Mouse (Mus musculus) heart, embryonic 10.5 days (tissue): ENCODE results near the gene Gm21887. TPM values are rescaled to one million over a fixed set of nuclear protein-coding genes. Genes with fewer than 3 reads are reported as not detected.
"Not testable (repeated sequence)": the region's sequence is repeated elsewhere in the genome, so short reads cannot be mapped to it uniquely, and the experiment has no call there.

Source experiments
- DNase-seq: peaks from one replicate; pipeline ENCODE4 v3.0.0-alpha.2; 2017; ENCODE audit warnings: low spot score
- H3K27ac ChIP-seq: fragments of 300-500 bp; sonication (generic); 2 replicates; pipeline ENCODE4 v1.5.1; 2016; ENCODE audit warnings: mild to moderate bottlenecking
- H3K27me3 ChIP-seq: fragments of 300-500 bp; sonication (generic); 2 replicates; pipeline ENCODE4 v1.6.1; 2016; ENCODE audit warnings: mild to moderate bottlenecking; ENCODE audit not compliant: poor library complexity, insufficient read depth, severe bottlenecking
- H3K36me3 ChIP-seq: fragments of 300-500 bp; sonication (generic); 2 replicates; pipeline ENCODE4 v1.6.1; 2016; ENCODE audit warnings: mild to moderate bottlenecking, moderate library complexity
- H3K4me1 ChIP-seq: fragments of 300-500 bp; sonication (generic); 2 replicates; pipeline ENCODE4 v1.6.1; 2016; ENCODE audit warnings: mild to moderate bottlenecking
- H3K4me3 ChIP-seq: fragments of 300-500 bp; sonication (generic); 2 replicates; pipeline ENCODE4 v1.5.1; 2016; ENCODE audit warnings: mild to moderate bottlenecking, moderate library complexity
- H3K9me3 ChIP-seq: fragments of 300-500 bp; sonication (generic); 2 replicates; pipeline ENCODE4 v1.6.1; 2016; ENCODE audit warnings: mild to moderate bottlenecking, moderate library complexity
- WGBS: fragments of 180-500 bp; shearing (Covaris S2); methylation state at CpG from one replicate; pipeline ENCODE4 v1.1.7; 2016; 5-methylcytosine and 5-hydroxymethylcytosine counted together
- polyA plus RNA-seq: library from polyadenylated mRNA; unstranded; fragments of >200 nt; fragmentation: Nextera tagmentation; extraction: Ambion mirVana; gene quantifications from 2 replicates; pipeline ENCODE4 v1.2.1, GENCODE M21; 2016

Gene Gm21887
- polyA plus RNA-seq, 1 experiment from 2014 or later: 172 TPM

DNA sequence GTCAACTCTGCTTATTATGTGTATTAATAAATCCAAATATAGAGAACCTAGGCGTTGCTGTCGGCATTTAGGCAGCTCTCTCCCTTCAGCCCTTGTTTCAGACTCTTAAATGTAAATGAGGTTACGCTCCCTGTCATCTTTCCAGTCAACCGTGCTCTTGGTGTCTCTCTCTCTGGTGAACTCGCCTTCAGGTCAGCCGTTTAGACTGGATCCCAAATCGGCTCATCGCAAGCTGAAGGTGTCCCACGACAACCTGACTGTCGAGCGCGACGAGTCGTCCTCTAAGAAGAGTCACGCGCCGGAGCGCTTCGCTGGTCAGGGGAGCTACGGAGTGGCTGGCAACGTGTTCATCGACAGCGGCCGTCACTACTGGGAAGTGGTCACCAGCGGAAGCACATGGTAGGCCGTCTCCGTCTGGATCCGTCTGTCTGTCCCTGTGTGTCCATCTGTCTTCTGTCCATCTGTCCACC lies 22.1 kb upstream of the Gm21887 start:
- Histone ChIP-seq H3K9me3 (peaks cover 62% of the 10 kb centered on the region), H3K36me3 (peaks cover 64% of the 10 kb centered on the region)
- not testable (repeated sequence) for H3K4me3 ChIP-seq, H3K27ac ChIP-seq, H3K27me3 ChIP-seq, H3K4me1 ChIP-seq
- peak; percentile 83 for DNase-seq
- 85% methylated on average over 28 of the region's 28 CpGs for WGBS

DNA sequence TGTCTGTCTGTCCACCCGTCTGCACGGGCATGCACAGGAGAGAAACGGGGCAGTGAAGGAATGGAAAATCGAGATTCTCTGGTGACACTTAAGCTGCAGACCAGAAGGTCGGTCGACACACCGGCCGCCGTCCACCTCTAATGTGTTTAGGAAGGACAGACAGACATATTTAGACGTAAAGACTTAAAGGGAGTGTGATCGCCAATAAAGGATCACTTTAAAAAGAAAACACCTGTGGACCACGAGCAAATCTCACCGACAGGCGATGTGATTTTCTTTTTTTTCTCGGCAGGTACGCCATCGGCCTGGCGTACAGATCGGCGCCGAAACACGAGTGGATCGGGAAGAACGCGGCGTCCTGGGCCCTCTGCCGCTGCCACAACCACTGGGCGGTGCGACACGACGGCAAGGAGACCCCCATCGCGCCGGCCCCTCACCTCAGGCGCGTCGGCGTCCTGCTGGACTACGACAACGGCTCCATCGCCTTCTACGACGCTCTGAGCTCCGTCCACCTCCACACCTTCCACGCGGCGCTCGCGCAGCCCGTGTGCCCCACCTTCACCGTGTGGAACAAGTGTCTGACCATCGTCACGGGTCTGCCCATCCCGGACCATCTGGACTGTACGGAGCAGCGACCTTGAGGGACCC lies 20.8 kb upstream of the Gm21887 start:
- not testable (repeated sequence) for H3K27ac ChIP-seq, H3K4me1 ChIP-seq, H3K4me3 ChIP-seq, H3K27me3 ChIP-seq
- H3K36me3 ChIP-seq: peaks cover 52% of the 10 kb centered on the region
- 90% methylated on average over 56 of the region's 56 CpGs for WGBS
- DNase-seq: peak; percentile 82
- H3K9me3 ChIP-seq: peaks cover 49% of the 10 kb centered on the region

DNA sequence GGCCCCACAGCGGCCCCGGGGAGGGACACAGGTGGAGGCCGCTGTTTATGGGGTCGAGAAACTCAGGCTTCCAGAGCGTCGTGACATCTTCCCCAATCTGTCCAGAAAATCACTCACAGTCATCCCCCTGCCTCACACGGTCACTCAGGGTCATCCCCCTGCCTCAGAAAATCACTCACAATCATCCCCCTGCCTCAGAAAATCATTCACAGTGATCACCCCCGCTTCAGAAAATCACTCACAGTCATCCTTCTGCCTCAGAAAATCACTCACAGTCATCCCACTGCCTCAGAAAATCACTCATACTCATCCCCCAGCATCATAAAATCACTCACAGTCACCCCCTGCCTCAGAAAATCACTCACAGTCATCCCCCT lies 20.3 kb upstream of the Gm21887 start:
- 85% methylated on average over 8 of the region's 8 CpGs for WGBS
- H3K36me3 ChIP-seq: peaks cover 47% of the 10 kb centered on the region
- H3K4me1 ChIP-seq, H3K27me3 ChIP-seq, H3K4me3 ChIP-seq, H3K27ac ChIP-seq: not testable (repeated sequence)
- DNase-seq: peak; percentile 88
- peaks cover 44% of the 10 kb centered on the region for H3K9me3 ChIP-seq

DNA sequence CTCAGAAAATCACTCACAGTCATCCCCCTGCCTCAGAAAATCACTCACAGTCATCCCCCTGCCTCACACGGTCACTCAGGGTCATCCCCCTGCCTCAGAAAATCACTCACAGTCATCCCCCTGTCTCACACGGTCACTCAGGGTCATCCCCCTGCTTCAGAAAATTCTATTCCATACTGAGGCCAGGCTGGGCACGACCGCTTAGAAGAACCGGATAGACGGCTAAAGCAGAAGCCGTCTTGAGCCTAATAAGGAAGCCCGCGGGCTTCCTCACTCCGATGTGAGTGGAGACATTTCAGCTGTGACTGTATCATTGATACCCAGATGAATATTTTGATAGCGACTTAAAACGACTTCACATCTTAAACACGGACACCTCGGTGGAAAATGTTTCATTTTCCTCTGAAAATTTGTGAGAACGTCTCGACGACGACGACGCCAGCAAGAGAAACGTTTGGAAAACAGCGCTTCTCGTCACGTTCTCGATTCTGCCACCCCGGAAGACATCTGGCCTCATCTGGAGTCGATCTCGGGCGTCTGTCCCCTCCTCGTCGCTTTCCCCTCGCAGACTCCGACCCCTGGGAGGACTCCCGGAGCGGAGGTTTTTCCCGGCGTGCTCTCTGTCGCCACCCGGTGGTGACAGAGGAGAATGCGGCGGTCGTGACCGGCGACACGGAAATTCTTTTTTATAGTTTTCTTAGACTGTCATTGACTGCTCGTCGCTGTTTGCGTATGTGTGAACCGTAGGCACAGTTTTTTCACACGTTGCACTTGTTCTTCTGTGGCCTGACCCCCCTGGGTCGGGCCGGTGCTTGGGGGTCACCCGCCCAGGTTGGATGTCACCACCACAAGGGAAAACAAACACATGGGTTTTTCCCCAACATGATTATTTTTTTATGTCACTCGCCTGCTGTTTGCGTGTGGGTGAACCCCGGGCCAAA lies 19.5 kb upstream of the Gm21887 start:
- H3K27ac ChIP-seq, H3K4me1 ChIP-seq, H3K4me3 ChIP-seq, H3K27me3 ChIP-seq: not testable (repeated sequence)
- 75% methylated on average over 56 of the region's 56 CpGs for WGBS
- DNase-seq: peak; percentile 81
- Histone ChIP-seq H3K9me3 (peaks cover 37% of the 10 kb centered on the region), H3K36me3 (peaks cover 39% of the 10 kb centered on the region)

DNA sequence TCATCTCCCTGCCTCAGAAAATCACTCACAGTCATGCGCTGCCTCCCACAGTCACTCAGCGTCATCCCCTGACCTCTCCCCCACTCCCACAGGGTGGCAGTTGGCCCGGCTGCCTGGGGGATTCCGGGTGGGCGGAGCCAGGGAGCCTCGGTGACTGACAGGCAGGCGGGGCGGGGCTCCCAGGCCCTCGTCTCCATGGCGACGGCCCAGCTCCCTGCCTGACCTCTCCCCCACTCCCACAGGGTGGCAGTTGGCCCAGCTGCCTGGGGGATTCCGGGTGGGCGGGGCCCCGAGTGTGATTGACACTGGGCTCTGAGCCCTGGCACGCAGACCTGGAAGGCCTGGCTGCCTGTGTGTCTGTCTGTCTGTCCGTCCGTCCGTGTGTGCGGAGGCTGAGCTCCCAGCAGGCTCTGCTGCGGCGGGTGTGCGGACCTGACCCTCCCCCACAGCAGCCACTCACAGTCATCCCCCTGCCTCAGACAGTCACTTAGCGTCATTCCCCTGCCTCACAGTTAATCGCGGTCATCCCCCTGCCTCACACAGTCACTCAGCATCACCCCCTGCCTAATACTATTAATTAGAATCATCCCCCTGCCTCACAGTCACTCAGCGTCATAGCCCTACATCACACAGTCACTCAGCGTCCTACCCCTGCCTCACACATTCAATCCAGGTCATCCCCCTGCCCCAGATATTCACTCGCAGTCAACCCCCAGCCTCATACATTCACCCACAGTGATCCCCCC lies 18.2 kb upstream of the Gm21887 start:
- not testable (repeated sequence) for DNase-seq, H3K4me1 ChIP-seq, H3K4me3 ChIP-seq, H3K27ac ChIP-seq, H3K27me3 ChIP-seq
- Histone ChIP-seq H3K9me3 (peaks cover 29% of the 10 kb centered on the region), H3K36me3 (peaks cover 31% of the 10 kb centered on the region)
- WGBS: 23% methylated on average over 20 of the region's 28 CpGs

DNA sequence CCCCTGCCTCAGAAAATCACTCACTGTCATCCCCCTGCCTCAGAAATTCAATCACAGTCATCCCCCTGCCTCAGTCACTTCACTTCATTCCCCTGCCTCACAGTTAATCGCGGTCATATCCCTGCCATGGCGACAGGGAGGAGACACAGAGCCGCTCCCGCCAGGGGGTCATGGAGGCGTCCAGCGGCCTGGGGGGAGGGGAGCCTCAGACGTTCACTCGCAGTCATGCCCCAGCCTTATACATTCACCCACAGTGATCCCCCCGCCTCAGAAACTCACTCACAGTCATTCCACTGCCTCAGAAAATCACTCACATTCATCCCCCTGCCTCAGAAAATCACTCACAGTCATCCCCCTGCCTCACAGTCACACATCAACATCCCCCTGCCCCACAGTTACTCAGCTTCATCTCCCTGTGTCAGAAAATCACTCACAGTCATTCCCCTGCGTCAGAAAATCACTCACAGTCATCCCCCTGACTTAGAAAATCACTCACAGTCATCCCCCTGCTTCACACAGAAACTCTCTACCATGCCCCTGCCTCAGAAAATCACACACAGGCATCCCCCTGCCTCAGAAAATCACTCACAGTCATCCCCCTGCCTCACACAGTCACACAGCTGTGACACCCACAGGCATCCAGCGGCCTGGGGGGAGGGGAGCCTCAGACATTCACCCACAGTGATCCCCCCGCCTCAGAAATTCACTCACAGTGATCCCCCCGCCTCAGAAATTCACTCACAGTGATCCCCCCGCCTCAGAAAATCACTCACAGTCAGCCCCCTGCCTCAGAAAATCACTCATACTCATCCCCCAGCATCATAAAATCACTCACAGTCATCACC lies 17.2 kb upstream of the Gm21887 start:
- Histone ChIP-seq H3K36me3 (peaks cover 26% of the 10 kb centered on the region), H3K9me3 (peaks cover 25% of the 10 kb centered on the region)
- H3K27ac ChIP-seq, H3K27me3 ChIP-seq, H3K4me3 ChIP-seq, H3K4me1 ChIP-seq, DNase-seq: not testable (repeated sequence)
- 15% methylated on average over 8 of the region's 15 CpGs for WGBS

DNA sequence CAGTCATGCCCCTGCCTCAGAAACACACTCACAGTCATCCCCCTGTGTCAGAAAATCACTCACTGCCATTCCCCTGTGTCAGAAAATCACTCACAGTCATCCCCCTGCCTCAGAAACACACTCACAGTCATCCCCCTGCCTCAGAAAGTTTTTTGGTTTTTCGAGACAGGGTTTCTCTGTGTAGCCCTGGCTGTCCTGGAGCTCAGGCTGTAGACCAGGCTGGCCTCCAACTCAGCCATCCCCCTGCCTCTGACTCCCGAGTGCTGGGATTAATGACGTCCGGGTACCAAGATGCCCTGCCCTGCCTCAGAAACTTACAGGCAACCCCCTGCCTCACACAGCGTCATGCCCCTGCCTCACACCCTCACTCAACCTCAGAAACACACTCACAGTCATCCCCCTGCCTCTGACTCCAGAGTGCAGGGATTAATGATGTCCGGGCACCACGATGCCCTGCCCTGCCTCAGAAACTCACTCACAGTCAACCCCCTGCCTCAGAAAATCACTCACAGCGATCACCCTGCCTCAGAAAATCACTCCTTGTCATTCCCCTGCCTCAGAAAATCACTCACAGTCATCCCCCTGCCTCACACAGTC lies 16.4 kb upstream of the Gm21887 start:
- peaks cover 22% of the 10 kb centered on the region for H3K36me3 ChIP-seq
- WGBS: 37% methylated on average over 5 of the region's 8 CpGs
- H3K27me3 ChIP-seq, DNase-seq, H3K4me3 ChIP-seq, H3K27ac ChIP-seq, H3K4me1 ChIP-seq: not testable (repeated sequence)
- H3K9me3 ChIP-seq: peaks cover 21% of the 10 kb centered on the region

DNA sequence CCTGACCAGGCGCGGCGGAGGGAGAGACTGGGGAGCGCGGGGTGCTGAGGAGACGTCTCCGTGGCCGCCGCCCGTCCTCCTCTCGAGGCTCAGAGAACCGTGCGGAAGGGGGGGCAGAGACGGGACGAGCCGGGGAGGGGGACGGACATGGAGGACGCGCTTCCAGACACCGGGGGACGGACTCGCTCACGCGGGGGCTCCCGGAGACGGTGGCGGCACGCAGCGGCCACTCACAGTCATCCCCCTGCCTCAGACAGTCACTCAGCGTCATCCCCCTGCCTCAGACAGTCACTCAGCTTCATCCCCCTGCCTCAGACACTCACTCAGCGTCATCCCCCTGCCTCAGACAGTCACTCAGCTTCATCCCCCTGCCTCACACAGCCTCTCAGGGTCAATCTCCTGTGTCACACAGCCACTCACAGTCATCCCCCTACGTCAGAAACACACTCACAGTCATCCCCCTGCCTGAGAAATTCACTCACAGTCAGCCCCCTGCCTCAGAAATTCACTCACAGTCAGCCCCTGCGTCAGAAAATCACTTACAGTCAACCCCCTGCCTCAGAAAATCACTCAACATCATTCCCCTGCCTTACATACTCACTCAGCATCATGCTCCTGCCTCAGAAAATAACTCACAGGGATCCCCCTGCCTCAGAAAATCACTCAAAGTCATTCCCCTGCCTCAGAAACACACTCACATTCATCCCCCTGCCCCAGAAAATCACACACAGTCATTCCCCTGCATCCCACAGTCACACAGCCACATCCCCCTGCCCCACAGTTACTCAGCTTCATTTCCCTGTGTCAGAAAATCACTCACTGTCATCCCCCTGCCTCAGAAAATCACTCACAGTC lies 15.2 kb upstream of the Gm21887 start:
- peaks cover 14% of the 10 kb centered on the region for H3K9me3 ChIP-seq
- not testable (repeated sequence) for H3K27ac ChIP-seq, DNase-seq, H3K27me3 ChIP-seq, H3K4me1 ChIP-seq, H3K4me3 ChIP-seq
- H3K36me3 ChIP-seq: peaks cover 13% of the 10 kb centered on the region
- WGBS: 22% methylated on average over 3 of the region's 33 CpGs

DNA sequence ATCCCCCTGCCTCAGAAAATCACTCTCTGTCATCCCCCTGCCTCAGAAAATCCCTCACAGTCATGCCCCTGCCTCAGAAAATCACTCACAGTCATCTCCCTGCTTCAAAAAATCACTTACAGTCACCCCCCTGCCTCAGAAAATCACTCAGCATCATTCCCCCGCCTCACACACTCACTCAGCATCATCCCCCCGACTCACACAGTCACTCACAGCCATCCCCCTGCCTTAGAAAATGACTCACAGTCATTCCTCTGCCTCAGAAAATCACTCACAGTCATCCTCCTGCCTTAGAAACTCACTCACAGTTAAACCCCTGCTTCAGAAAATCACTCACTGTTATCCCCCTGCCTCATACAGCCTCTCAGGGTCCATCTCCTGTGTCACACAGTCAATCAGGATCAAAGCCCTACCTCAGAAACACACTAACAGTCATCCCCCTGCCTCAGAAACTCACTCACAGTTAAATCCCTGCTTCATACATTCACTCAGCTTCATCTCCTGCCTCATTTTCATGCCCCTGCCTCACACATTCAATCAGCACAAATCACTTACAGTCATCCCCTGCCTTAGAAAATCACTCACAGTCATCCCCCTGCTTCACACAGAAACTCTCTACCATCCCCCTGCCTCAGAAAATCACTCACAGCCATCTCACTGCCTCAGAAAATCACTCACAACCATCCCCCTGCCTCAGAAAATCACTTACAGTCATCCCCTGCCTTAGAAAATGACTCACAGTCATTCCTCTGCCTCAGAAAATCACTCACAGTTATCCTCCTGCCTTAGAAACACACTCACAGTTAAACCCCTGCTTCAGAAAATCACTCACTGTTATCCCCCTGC lies 14.4 kb upstream of the Gm21887 start:
- DNase-seq: peak; percentile 87
- WGBS: 15% methylated on average over 2 of the region's 2 CpGs
- not testable (repeated sequence) for H3K27ac ChIP-seq, H3K9me3 ChIP-seq, H3K36me3 ChIP-seq, H3K4me1 ChIP-seq, H3K4me3 ChIP-seq, H3K27me3 ChIP-seq

DNA sequence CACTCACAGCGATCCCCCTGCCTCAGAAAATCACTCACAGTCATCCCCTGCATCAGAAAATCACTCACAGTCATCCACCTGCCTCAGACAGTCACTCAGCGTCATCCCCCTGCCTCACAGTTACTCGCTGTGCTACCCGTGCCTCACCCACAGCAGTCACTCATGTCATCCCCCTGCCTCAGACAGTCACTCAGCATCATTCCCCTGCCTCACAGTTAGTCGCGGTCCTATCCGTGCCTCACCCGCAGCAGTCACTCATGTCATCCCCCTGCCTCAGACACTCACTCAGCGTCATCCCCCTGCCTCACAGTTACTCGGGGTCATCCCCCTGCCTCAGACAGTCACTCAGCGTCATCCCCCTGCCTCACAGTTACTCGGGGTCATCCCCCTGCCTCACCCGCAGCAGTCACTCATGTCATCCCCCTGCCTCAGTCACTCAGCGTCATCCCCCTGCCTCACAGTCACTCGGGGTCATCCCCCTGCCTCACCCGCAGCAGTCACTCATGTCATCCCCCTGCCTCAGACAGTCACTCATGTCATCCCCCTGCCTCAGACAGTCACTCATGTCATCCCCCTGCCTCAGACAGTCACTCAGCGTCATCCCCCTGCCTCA lies 13.4 kb upstream of the Gm21887 start:
- WGBS: no CpG with 5 or more reads among the region's 17 CpGs
- not testable (repeated sequence) for H3K36me3 ChIP-seq, H3K4me1 ChIP-seq, H3K27me3 ChIP-seq, H3K4me3 ChIP-seq, H3K27ac ChIP-seq, H3K9me3 ChIP-seq
- DNase-seq: peak; percentile 64
